ENCODE assay signal across 19 mouse cellular contexts in genomic region chr10:44000156-44000865, GRCm38 (mm10).
"Had no signal": no experiment of that assay in that cellular context is flagged by ENCODE, and none has a peak within 500 bp of the region (broad histone marks: within the 10 kb centered on the region; RNA-seq: fewer than 3 reads in every experiment).

No protein-coding gene starts in this region.

- H3K27ac ChIP-seq: liver, embryonic 15.5 days; lung, embryonic 15.5 days; macrophage; neural tube, embryonic 12.5 days had no signal

- DNase-seq: liver, postnatal 0 days; lung, postnatal 14 days; lung, postnatal 36 days; retina, postnatal 1 day; right cerebral cortex, adult 18-20 months; right cerebral cortex, postnatal 25 days; right cerebral cortex, postnatal 4 days; spleen, adult 18-20 months; thymus, adult 18-20 months; thymus, postnatal 14 days; thymus, postnatal 36 days had no signal

- H3K4me2 ChIP-seq: liver, embryonic 15.5 days; lung, embryonic 15.5 days; midbrain, embryonic 11.5 days; neural tube, embryonic 12.5 days had no signal

- H3K4me3 ChIP-seq: liver, embryonic 15.5 days; lung, embryonic 15.5 days; megakaryocyte, embryonic 14.5 days; neural tube, embryonic 12.5 days had no signal

- H3K9me3 ChIP-seq: liver, embryonic 15.5 days; lung, embryonic 15.5 days; megakaryocyte, embryonic 14.5 days; neural tube, embryonic 12.5 days had no signal

- H3K9ac ChIP-seq: liver, embryonic 15.5 days; liver, postnatal 0 days; lung, embryonic 15.5 days; neural tube, embryonic 12.5 days had no signal

- ATAC-seq: liver, postnatal 0 days; lung, postnatal 0 days; midbrain, embryonic 16.5 days had no signal

- H3K36me3 ChIP-seq: liver, embryonic 15.5 days; lung, embryonic 15.5 days; neural tube, embryonic 12.5 days had no signal
